26 mouse cellular contexts compared by ENCODE assay signal in the genomic region with DNA sequence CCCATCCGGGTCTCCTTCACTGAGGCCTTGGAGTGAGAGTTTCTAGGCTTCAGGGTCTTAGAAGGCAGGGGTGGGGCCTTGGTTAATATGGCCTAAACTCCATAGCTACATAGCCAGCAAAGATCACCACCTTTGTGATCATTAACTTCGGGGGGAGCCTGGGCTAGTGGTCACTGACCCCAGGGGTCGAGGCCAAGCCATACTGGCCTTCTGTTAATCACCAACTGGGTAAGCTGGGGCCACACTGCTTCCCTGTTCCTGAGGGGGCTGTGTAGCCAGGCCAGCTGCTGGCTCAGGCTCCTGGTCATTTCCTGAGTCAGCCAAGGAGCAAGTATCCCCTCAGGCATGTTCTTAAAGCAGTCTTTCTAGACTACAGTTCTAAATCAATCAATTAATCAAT. TPM values are rescaled to one million over a fixed set of nuclear protein-coding genes. Genes with fewer than 3 reads are reported as not detected.
DNase-seq lines count a peak whose midpoint lies in the region; ATAC-seq lines count a peak whose summit lies in the region.
"Had no signal": no experiment of that assay in that cellular context is flagged by ENCODE, and none has a peak within 500 bp of the region (broad histone marks: within the 10 kb centered on the region; RNA-seq: fewer than 3 reads in every experiment).

No protein-coding gene starts in this region.

- H3K9me3 ChIP-seq in kidney, embryonic 14.5 days (ENCODE audit: control insufficient read depth, low read length) = no peaks in the 10 kb centered on the region
- H3K9me3 ChIP-seq in liver, embryonic 12.5 days (replicated peaks) = no peaks in the 10 kb centered on the region
- H3K9me3 ChIP-seq: forebrain, embryonic 10.5 days; G1E; heart, embryonic 10.5 days; intestine, embryonic 15.5 days; limb, embryonic 12.5 days; midbrain, embryonic 15.5 days; neural tube, embryonic 13.5 days had no signal

- no peak overlapping the region for H3K4me3 ChIP-seq in kidney, embryonic 14.5 days (ENCODE audit: low read length)
- H3K4me3 ChIP-seq in liver, embryonic 12.5 days = no peak overlapping the region
- H3K4me3 ChIP-seq: forebrain, embryonic 10.5 days; heart, embryonic 10.5 days; intestine, embryonic 15.5 days; limb, embryonic 12.5 days; midbrain, embryonic 15.5 days; myocyte; neural tube, embryonic 13.5 days had no signal

- WGBS in kidney, embryonic 14.5 days = 60% methylated on average over 3 of the region's 3 CpGs
- WGBS in liver, embryonic 12.5 days (ENCODE audit: insufficient replicate concordance) = 53% methylated on average over 3 of the region's 3 CpGs

- H3K4me1 ChIP-seq in kidney, embryonic 14.5 days (ENCODE audit: control insufficient read depth, insufficient read depth, low read length) = no peaks in the 10 kb centered on the region
- H3K4me1 ChIP-seq in liver, embryonic 12.5 days = peaks cover 26% of the 10 kb centered on the region

- no peaks in the 10 kb centered on the region for H3K36me3 ChIP-seq in kidney, embryonic 14.5 days (ENCODE audit: control insufficient read depth, insufficient read depth, low read length)
- no peaks in the 10 kb centered on the region for H3K36me3 ChIP-seq in liver, embryonic 12.5 days
- H3K36me3 ChIP-seq: forebrain, embryonic 10.5 days; G1E; heart, embryonic 10.5 days; intestine, embryonic 15.5 days; limb, embryonic 12.5 days; midbrain, embryonic 15.5 days; neural tube, embryonic 13.5 days had no signal

- ATAC-seq in kidney, embryonic 14.5 days (ENCODE audit: low FRiP score, low TSS enrichment) = no peak
- ATAC-seq in liver, embryonic 12.5 days = peak; percentile 52
- ATAC-seq: forebrain, embryonic 16.5 days; hindbrain, embryonic 16.5 days; intestine, embryonic 15.5 days; midbrain, embryonic 15.5 days; Patski had no signal

- H3K4me2 ChIP-seq in kidney, embryonic 14.5 days (replicated peaks; ENCODE audit: low read depth, low read length) = no peak overlapping the region
- H3K4me2 ChIP-seq in liver, embryonic 12.5 days = no peak overlapping the region
- H3K4me2 ChIP-seq: intestine, embryonic 15.5 days; limb, embryonic 12.5 days; lung, embryonic 14.5 days; midbrain, embryonic 15.5 days; neural tube, embryonic 13.5 days had no signal

- no peak overlapping the region for H3K27ac ChIP-seq in kidney, embryonic 14.5 days (ENCODE audit: low read depth, low read length)
- no peak overlapping the region for H3K27ac ChIP-seq in liver, embryonic 12.5 days
- H3K27ac ChIP-seq: forebrain, embryonic 10.5 days; heart, embryonic 10.5 days; intestine, embryonic 15.5 days; limb, embryonic 12.5 days; midbrain, embryonic 15.5 days; neural tube, embryonic 13.5 days had no signal

- H3K27me3 ChIP-seq in kidney, embryonic 14.5 days (ENCODE audit: control insufficient read depth, insufficient read depth, low read length) = peaks cover 6% of the 10 kb centered on the region; the same call in 1 of the 2 replicates
- peaks cover 53% of the 10 kb centered on the region for H3K27me3 ChIP-seq in liver, embryonic 12.5 days (replicated peaks)
- H3K27me3 ChIP-seq: CH12.LX; intestine, embryonic 15.5 days; Patski had no signal

- peak; percentile 32 to 56 for DNase-seq in kidney, adult 8-10 months
- peak; percentile 58 for DNase-seq in kidney, postnatal 14 days
- peak; percentile 88 for DNase-seq in yolk sac, embryonic 10.5 days (ENCODE audit: low spot score)
- no peak for DNase-seq in spleen, postnatal 4 days (ENCODE audit: low spot score in 2 of 2)
- DNase-seq in thymus, postnatal 4 days = no peak
- DNase-seq: B cell, adult 2 months; cerebellum, adult 11 months; cerebellum, postnatal 10 days; lung, embryonic 14.5 days; lung, postnatal 4 days; retina, postnatal 1 day; thymus, postnatal 25 days had no signal

- H3K9ac ChIP-seq in kidney, embryonic 14.5 days (ENCODE audit: low read depth, low read length) = no peak overlapping the region
- H3K9ac ChIP-seq in liver, embryonic 12.5 days = no peak overlapping the region
- H3K9ac ChIP-seq: intestine, embryonic 15.5 days; limb, embryonic 12.5 days; lung, embryonic 14.5 days; midbrain, embryonic 15.5 days; neural tube, embryonic 13.5 days had no signal

RNA-seq across cellular contexts. Expression of a gene that starts 23.8 kb away (rescaled TPM):
- 57.6 and 84.2 TPM in 2 replicates for polyA plus RNA-seq in kidney, embryonic 14.5 days (2014; fragmentation: Nextera tagmentation; extraction: Ambion mirVana)
- 76.8 and 80.4 TPM in 2 replicates for polyA plus RNA-seq in liver, embryonic 12.5 days (2016; fragmentation: Nextera tagmentation; extraction: Ambion mirVana)

RNA-seq across cellular contexts. Expression of a gene that starts 56.8 kb away (rescaled TPM):
- 10.8 and 18.8 TPM in 2 replicates for polyA plus RNA-seq in kidney, embryonic 14.5 days (2014; fragmentation: Nextera tagmentation; extraction: Ambion mirVana)
- polyA plus RNA-seq in liver, embryonic 12.5 days (2016; fragmentation: Nextera tagmentation; extraction: Ambion mirVana) = 134 TPM in 2 replicates

Comparison
In these comparisons a context has a peak if more than half of its experiments do, and no peak if none do; other contexts are left out.
1. DNase-seq: peak in kidney, adult 8-10 months (2 of 2), kidney, postnatal 14 days (single experiment) and yolk sac, embryonic 10.5 days (single experiment); none in spleen, postnatal 4 days (0 of 2) and thymus, postnatal 4 days (single experiment).